Mouse (Mus musculus) kidney, postnatal 36 days (tissue): ENCODE data around the gene Pbrm1.
A peak's percentile ranks its signal among the peaks of the same experiment; 100 is the strongest.

Experiments used
- DNase-seq, 2 experiments: peaks; one replicate each; pipeline ENCODE4 v3.0.0; 2021 to 2022; ENCODE audit warnings: mixed read lengths in 2 of 2

Pbrm1 gene

GRCm38 (mm10) chr14:31134015-31135000 lies 115.4 kb downstream of the Pbrm1 start:
- DNase-seq = no peak

GRCm38 (mm10) chr14:31135495-31136410 lies 116.8 kb downstream of the Pbrm1 start:
- DNase-seq = no peak

- no peak for DNase-seq
Measured at GRCm38 (mm10) chr14:31136411-31137280, 117.7 kb downstream of the Pbrm1 start.

GRCm38 (mm10) chr14:31137281-31137595 lies 118.3 kb downstream of the Pbrm1 start:
- no peak for DNase-seq

- peak; percentile 65 to 72 for DNase-seq
Measured at GRCm38 (mm10) chr14:31137791-31138190, 118.9 kb downstream of the Pbrm1 start.

- no peak for DNase-seq
Measured at GRCm38 (mm10) chr14:31138219-31138896, 119.4 kb downstream of the Pbrm1 start.

GRCm38 (mm10) chr14:31138897-31139429 lies 120.0 kb downstream of the Pbrm1 start:
- no peak for DNase-seq

- no peak for DNase-seq
Measured at GRCm38 (mm10) chr14:31139666-31140065, 120.7 kb downstream of the Pbrm1 start.

GRCm38 (mm10) chr14:31140141-31140540 lies 121.2 kb downstream of the Pbrm1 start:
- no peak for DNase-seq

GRCm38 (mm10) chr14:31141011-31141410 lies 122.1 kb downstream of the Pbrm1 start:
- no peak for DNase-seq

GRCm38 (mm10) chr14:31145694-31146093 lies 126.8 kb downstream of the Pbrm1 start:
- no peak for DNase-seq

- DNase-seq = no peak
Measured at GRCm38 (mm10) chr14:31160196-31161150, 141.5 kb downstream of the Pbrm1 start.

GRCm38 (mm10) chr14:31161191-31161590 lies 142.3 kb downstream of the Pbrm1 start:
- no peak for DNase-seq

- no peak for DNase-seq
Measured at GRCm38 (mm10) chr14:31161638-31162037, 142.7 kb downstream of the Pbrm1 start.

GRCm38 (mm10) chr14:31164067-31164466 lies 145.1 kb downstream of the Pbrm1 start:
- DNase-seq = no peak

- DNase-seq = peak in 1 of 2 experiments; percentile 49
Measured at GRCm38 (mm10) chr14:31165010-31165409, 146.1 kb downstream of the Pbrm1 start.

GRCm38 (mm10) chr14:31165458-31165857 lies 146.5 kb downstream of the Pbrm1 start:
- DNase-seq = no peak

GRCm38 (mm10) chr14:31165991-31166630 lies 147.2 kb downstream of the Pbrm1 start:
- no peak for DNase-seq

- DNase-seq = no peak
Measured at GRCm38 (mm10) chr14:31166827-31167226, 147.9 kb downstream of the Pbrm1 start.

- peak; percentile 69 to 71 for DNase-seq
Measured at GRCm38 (mm10) chr14:31168425-31168824, 149.5 kb downstream of the Pbrm1 start, which contains the start of gene Stab1. TSS of gene Stab1 (minus strand) at chr14:31168641.
